28 mouse cellular contexts compared by ENCODE assay signal in the genomic region with DNA sequence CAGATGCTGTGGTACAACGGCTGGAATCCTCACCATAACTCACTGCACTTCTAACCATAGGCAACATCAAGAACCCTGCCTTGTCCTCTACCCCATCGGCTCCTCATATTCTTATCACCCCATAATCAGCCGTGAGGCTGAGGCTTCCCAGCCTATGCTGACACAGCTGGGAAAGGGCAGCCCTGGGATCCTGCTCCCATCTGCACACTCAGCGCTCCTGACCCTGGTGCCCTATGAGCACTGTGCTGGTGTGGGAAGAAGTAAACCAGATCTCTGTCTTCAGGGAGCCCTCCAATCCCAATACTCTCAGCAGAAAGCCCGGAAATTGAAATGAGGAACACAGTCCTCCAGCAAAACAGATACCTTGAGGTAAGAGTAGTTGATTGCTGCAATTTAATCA.
DNase-seq lines count a peak whose midpoint lies in the region; ATAC-seq and TF ChIP-seq lines count a peak whose summit lies in the region.
"Had no signal": no experiment of that assay in that cellular context is flagged by ENCODE, and none has a peak within 500 bp of the region (broad histone marks: within the 10 kb centered on the region; RNA-seq: fewer than 3 reads in every experiment).

No protein-coding gene starts in this region.

- no peak overlapping the region for H3K4me2 ChIP-seq in heart, embryonic 15.5 days
- H3K4me2 ChIP-seq: embryonic facial prominence, embryonic 12.5 days; forebrain, embryonic 15.5 days; intestine, embryonic 15.5 days; midbrain, embryonic 15.5 days had no signal

- no peak for TF ChIP-seq CTCF in lung, adult 2 months (IDR thresholded peaks at IDR 0.05; ENCODE audit: insufficient read depth, low read length)

- intact Hi-C loops in left cerebral cortex, postnatal 36 days (cut with DNase I), result no loop called here

- DNase-seq in heart, adult 18-20 months, result no peak
- DNase-seq in lung, adult 2 months, result peak; percentile 1
- peak; percentile 19 for DNase-seq in lung, postnatal 10 days
- peak; percentile 9 for DNase-seq in yolk sac, embryonic 10.5 days (ENCODE audit: low spot score)
- DNase-seq in left cerebral cortex, postnatal 36 days (ENCODE audit: low spot score in 2 of 2), result no peak
- DNase-seq in cerebellum, postnatal 14 days, result no peak
- DNase-seq in kidney, postnatal 4 days, result no peak
- DNase-seq: adrenal gland, postnatal 10 days; cerebellum, adult 9-10 months; gastrocnemius, adult 2 months; gastrocnemius, postnatal 36 days; kidney, adult 8-10 months; kidney, postnatal 14 days; left cerebral cortex, postnatal 4 days; liver; right cerebral cortex, postnatal 25 days; thymus, postnatal 14 days had no signal

- no peak overlapping the region for H3K27ac ChIP-seq in heart, embryonic 15.5 days
- H3K27ac ChIP-seq: embryonic facial prominence, embryonic 12.5 days; forebrain, embryonic 15.5 days; gastrocnemius, adult 2 months; intestine, embryonic 15.5 days; layer of hippocampus, adult 2 months; left cerebral cortex, adult 2 months; liver, embryonic 14.5 days; midbrain, embryonic 15.5 days had no signal

- ATAC-seq in heart, embryonic 15.5 days (replicated peaks; ENCODE audit: insufficient number of reproducible peaks, insufficient read depth, low FRiP score, low read depth), result 0 out of 2 replicates have a peak, but pooled peaks have one; percentile 43
- ATAC-seq: forebrain, embryonic 15.5 days; hindbrain, embryonic 16.5 days; intestine, embryonic 15.5 days; midbrain, embryonic 15.5 days; Patski had no signal

- H3K9me3 ChIP-seq in heart, embryonic 15.5 days (replicated peaks), result no peaks in the 10 kb centered on the region
- H3K9me3 ChIP-seq: embryonic facial prominence, embryonic 12.5 days; forebrain, embryonic 15.5 days; G1E; intestine, embryonic 15.5 days; midbrain, embryonic 15.5 days had no signal

- H3K4me1 ChIP-seq in heart, embryonic 15.5 days (replicated peaks), result no peaks in the 10 kb centered on the region
- no peaks in the 10 kb centered on the region for H3K4me1 ChIP-seq in lung, adult 2 months (ENCODE audit: control insufficient read depth, insufficient read depth, low read length)
- H3K4me1 ChIP-seq: embryonic facial prominence, embryonic 12.5 days; forebrain, embryonic 15.5 days; intestine, embryonic 15.5 days; midbrain, embryonic 15.5 days had no signal

- TF ChIP-seq POLR2A in lung, adult 2 months (IDR thresholded peaks at IDR 0.05; ENCODE audit: borderline replicate concordance, extremely low read depth, low read depth, low read length), result no peak

- 39% methylated on average over 5 of the region's 5 CpGs for WGBS in heart, embryonic 15.5 days
- 70% methylated on average over 5 of the region's 5 CpGs for WGBS in lung, adult 2 months

- no peak overlapping the region for H3K4me3 ChIP-seq in heart, embryonic 15.5 days
- H3K4me3 ChIP-seq in lung, adult 2 months (replicated peaks; ENCODE audit: extremely low read depth, low read depth, low read length), result no peak overlapping the region
- H3K4me3 ChIP-seq: embryonic facial prominence, embryonic 12.5 days; forebrain, embryonic 15.5 days; gastrocnemius, adult 2 months; intestine, embryonic 15.5 days; layer of hippocampus, adult 2 months; left cerebral cortex, adult 2 months; midbrain, embryonic 15.5 days had no signal

- H3K9ac ChIP-seq in heart, embryonic 15.5 days, result no peak overlapping the region
- H3K9ac ChIP-seq: embryonic facial prominence, embryonic 12.5 days; forebrain, embryonic 15.5 days; intestine, embryonic 15.5 days; liver, embryonic 14.5 days; midbrain, embryonic 15.5 days had no signal

- H3K36me3 ChIP-seq in heart, embryonic 15.5 days, result no peaks in the 10 kb centered on the region
- H3K36me3 ChIP-seq: embryonic facial prominence, embryonic 12.5 days; forebrain, embryonic 15.5 days; G1E; intestine, embryonic 15.5 days; midbrain, embryonic 15.5 days had no signal

- H3K27me3 ChIP-seq in heart, embryonic 15.5 days, result no peaks in the 10 kb centered on the region
- H3K27me3 ChIP-seq: embryonic facial prominence, embryonic 12.5 days; forebrain, embryonic 15.5 days; intestine, embryonic 15.5 days; midbrain, embryonic 15.5 days had no signal

Comparison
In these comparisons a context has a peak if more than half of its experiments do, and no peak if none do; other contexts are left out.
1. DNase-seq: peak in lung, adult 2 months (single experiment), lung, postnatal 10 days (single experiment) and yolk sac, embryonic 10.5 days (single experiment); none in heart, adult 18-20 months (0 of 2), left cerebral cortex, postnatal 36 days (0 of 2), cerebellum, postnatal 14 days (0 of 2) and kidney, postnatal 4 days (0 of 2).